Mouse (Mus musculus) spleen, postnatal 14 days (tissue): ENCODE measurements around the gene Samd4b.
"Not testable (repeated sequence)": the region's sequence is repeated elsewhere in the genome, so short reads cannot be mapped to it uniquely, and the experiment has no call there.

Experiments
- DNase-seq, 2 experiments: peaks; one replicate each; pipeline ENCODE4 v3.0.0; 2021 to 2022; ENCODE audit warnings: low spot score in 2 of 2

The Samd4b gene

DNA sequence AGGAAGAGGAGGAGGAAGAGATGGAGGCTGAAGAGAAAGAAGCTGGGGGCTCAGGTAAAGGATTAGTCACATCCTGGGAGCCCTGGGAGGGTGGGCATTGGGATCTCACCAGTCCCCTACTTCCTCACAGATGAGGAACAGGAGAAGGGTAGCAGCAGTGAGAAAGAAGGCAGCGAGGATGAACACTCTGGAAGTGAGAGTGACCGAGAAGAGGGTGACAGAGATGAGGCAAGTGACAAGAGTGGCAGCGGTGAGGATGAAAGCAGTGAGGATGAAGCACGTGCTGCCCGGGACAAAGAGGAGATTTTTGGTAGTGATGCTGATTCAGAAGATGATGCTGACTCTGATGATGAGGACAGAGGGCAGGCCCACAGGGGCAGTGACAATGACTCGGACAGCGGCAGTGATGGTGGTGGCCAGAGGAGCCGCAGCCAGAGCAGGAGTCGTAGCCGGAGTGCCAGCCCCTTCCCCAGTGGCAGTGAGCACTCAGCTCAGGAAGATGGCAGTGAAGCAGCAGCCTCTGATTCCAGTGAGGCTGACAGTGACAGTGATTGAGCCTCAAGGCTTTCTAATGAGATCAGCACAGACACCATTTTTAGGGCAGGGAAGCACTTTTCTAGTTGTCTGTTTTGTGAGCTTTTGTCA, 199.1 kb downstream of the Samd4b start:
- DNase-seq = no peak

GRCm38 (mm10) chr7:28398000-28398399, 199.9 kb downstream of the Samd4b start:
- no peak for DNase-seq

DNA sequence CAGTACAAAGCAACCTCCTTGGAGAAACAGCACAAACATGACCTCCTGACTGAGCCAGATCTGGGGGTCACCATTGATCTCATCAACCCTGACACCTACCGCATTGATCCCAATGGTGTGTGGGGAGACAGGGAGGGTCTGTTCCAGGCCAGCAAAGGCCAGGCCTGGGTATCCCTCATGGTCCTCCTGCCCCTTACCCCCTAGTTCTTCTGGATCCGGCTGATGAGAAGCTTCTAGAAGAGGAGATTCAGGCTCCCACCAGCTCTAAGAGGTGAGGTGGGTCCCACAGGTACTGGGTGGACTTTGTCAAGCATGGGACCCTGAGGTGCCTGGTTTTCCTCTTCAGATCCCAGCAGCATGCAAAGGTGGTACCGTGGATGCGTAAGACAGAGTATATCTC, 202.5 kb downstream of the Samd4b start:
- no peak for DNase-seq

- DNase-seq = no peak
Observed at GRCm38 (mm10) chr7:28393272-28393951, 204.5 kb downstream of the Samd4b start.

DNA sequence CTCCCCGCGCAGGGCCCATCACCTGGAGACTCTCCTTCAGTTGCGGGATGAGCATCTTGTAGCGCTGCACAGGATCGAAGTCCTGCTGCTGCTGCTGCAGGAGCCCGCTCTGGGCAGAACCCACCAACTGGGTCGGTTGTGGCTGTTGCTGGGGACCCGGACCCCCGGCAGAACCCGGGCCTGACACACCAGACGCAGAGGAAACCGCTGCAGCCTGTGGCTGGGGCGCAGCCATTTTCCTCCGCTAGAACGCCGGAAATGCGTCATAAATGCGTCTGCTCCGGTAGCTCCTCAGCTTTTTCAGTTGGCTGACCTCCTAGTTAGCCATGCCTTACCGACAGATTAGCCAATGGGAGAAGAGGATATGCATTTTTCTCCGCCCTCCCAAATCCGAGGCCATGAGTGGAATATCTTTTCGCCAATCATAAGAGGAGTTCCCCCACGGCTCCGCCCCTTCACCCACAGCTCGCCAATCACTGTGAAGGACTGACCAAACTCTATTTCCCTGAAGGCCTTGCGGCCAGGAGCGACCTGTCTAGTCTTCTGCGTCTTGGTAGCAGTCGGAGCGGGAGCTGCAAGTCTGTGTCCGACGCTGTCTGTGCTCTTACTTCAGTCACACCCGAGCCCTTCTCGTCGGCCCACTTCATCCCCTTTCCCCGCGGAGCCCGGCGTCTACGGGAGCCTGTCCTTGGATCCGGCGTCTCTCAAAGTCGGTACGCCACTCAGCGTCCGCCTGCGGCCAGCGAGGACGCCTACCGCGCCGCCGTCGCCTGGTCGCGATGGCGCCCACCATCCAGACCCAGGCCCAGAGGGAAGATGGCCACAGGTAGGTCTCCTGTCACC, 205.3 kb downstream of the Samd4b start, which contains the start of the genes Med29 and Paf1:
Gene Med29 (minus strand): TSS at position 280 of the 843 bp plus-strand sequence.
Gene Paf1 (plus strand): TSS at position 523 of the 843 bp plus-strand sequence.
- DNase-seq = peak; percentile 88

- DNase-seq = no peak
Observed at GRCm38 (mm10) chr7:28390331-28390730, 207.6 kb downstream of the Samd4b start.

- DNase-seq = not testable (repeated sequence)
Observed at GRCm38 (mm10) chr7:28387384-28387783, 210.6 kb downstream of the Samd4b start.

DNA sequence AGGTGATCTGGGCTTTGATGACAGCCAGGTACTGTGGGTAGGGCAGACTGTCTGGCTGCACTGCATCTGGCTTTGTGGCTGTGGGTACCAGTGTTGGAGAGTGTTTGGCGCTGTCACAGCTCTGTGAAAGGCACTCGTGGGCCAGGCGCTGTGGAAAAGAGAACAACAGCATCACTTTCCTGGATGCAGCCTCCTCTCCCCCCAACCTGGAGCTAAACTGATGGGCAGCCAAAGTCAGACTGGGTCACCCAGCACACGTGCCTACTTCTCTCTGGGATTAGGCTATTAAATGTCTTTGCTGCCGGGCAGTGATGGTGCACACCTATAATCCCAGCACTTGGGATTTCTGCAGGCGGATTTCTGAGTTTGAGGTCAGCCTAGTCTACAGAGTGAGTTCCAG, 211.1 kb downstream of the Samd4b start:
- not testable (repeated sequence) for DNase-seq

DNA sequence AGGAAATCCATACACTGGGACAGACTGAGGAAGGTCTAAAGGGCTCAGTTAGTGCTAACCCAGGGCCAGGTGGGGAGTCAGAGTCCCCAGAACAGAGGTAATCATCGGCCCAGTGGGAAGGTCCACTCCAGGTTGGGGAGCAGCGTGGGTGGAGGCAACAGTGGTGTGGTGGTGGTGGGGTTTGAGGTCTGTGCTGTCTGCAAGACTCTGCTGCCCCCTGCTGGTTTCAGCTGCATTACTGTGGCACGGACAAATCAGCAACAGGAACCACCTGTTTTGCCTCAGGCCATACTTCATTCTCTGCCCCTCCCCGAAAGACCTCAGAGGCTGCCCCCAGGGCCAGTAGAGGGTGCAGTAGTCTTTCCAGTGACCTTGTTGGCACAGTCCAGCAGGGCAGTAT, 211.5 kb downstream of the Samd4b start:
- DNase-seq = peak; percentile 76 to 87

DNA sequence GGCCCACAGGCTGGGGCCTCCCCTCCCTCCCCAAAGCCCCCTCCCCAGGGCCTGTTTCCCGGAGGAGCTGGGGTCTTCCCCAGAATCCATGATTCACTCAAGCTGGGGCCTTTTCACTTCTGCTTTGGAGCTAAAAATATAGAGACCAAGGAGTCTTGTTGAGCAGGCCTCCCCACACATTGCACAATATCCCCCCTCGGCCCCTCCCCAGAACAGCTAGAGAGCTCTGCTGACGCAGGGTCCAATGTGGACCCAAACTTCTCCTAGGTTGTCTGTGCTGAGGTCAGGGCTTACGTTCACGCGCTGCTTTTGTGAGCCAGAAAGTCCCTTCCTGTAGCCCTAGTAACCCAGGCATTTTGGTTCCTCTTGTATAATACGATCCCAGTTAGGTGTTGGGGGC, 211.9 kb downstream of the Samd4b start:
- no peak for DNase-seq

DNA sequence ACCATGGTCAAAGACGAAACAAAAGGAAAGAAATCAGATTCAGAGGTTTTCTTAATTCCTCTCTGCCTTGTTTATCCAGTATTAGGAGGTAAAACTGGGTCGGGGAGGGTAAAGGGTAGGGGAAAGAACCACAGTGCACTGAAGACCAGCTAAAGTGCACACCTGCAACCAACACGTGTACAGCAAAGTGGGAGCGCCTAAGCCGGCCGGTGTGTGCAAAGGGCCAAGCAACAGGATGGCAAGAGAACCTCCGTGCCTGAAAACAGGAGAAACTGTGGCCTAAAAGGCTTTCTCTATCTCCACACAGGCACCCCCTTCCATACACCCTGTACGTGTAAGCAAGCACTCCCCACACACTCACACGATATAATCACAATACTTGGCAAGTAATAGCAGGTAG, 212.7 kb downstream of the Samd4b start:
- DNase-seq = no peak

GRCm38 (mm10) chr7:28384162-28384561, 213.8 kb downstream of the Samd4b start:
- DNase-seq = no peak

DNA sequence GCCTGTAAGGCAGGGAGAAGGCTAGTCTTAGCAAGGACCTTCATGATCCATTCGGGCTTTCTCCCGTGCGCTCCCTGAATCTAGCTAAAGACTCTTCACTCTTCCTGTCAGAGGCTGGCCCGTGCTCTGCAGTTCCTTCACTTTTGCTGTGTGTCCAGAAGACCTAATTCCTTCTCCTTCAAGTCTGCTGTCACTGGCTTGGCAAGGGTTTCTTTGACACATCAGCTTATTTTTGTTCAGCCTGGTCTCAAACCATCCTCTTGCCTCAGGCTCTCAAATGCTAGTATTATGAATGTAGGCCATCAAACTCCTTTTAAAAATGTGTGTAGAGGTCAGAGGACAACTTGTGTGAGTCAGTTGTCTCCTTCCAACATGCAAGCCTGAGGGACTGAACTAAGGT, 214.3 kb downstream of the Samd4b start:
- DNase-seq = no peak

GRCm38 (mm10) chr7:28382981-28383396, 215.0 kb downstream of the Samd4b start:
- peak; percentile 42 to 46 for DNase-seq

DNA sequence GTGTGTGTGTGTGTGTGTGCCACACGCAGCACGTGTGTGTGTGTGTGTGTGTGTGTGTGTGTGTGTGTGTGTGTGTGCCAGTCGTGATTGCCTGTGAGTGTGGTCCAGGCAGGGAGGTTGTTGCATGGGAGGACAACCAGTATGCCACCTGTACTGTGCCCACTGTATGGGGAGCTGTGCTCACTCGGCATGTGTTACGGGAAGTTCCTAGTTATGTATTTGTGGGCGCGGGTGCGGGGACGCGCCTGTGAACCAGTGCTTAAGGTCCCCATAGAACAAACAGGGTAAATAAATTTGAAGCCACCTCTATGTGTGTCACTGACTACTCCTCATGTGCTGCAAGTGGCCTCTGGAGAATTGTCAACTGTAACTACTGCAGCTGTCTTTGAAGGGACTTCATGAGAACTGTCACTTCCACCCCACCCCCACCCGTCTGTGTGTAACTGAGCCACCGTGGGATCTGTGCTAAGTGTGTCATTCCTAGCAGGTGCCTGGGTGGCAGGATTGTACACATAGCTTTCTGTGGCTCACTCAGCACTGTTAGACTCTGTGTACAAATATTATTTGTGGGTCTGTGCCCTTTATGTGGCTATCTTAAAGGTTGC, 215.5 kb downstream of the Samd4b start:
- no peak for DNase-seq

GRCm38 (mm10) chr7:28381938-28382337, 216.0 kb downstream of the Samd4b start:
- peak; percentile 69 to 78 for DNase-seq

DNA sequence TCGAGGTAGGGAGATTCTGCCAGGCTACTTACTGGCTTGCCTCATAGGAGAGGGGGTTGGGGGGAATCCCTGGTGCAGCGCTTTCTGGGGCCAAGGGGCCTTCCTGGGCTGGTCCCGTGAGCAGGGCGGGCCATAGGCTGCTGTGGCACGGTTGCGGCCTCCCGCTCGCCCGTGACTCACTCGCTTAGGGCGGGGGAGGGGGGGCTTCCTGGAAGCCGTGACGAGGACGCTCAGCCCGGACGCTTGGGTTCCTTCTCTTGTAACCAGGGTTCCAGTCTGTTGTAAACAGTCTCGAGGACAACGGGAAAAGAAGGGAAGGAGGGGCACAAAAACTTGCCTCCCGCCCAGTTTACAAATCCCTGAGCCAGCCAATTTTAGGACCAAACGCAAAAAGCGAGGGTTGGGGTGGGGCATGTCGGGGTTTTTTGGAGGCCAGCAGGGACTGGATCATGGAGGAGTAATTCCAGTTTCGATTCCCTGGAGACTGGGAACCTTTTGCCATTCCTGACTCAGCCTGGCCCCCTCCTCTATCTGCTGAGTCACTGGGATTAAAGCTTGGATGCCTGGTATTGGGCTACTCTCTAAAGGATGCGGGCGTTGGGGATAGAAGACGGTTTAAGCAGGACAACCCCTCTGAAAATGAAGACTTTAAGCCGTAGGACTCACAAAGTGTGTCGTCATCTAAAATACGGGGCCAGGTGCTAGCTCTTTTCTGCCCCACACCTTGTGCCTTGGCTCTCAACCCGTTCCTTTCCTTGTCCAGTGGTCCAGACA, 216.7 kb downstream of the Samd4b start:
- peak; percentile 66 to 74 for DNase-seq

GRCm38 (mm10) chr7:28380237-28381016, 217.5 kb downstream of the Samd4b start, which contains the start of gene Zfp36:
Gene Zfp36 (minus strand): TSS chr7:28380253.
- DNase-seq = no peak

GRCm38 (mm10) chr7:28378769-28379651, 218.9 kb downstream of the Samd4b start:
- DNase-seq = peak; percentile 91 to 94
